Mouse (Mus musculus) heart, embryonic 11.5 days (tissue): ENCODE measurements around the gene Gm11037. TPM values are rescaled to one million over a fixed set of nuclear protein-coding genes. Genes with fewer than 3 reads are reported as not detected.

ENCODE experiments used
- ATAC-seq: fragments of 200-750 bp; cut with Nextera tagmentation; replicated peaks from 2 replicates; pipeline ENCODE4 v1.8.0; 2017; ENCODE audit warnings: moderate library complexity; ENCODE audit not compliant: insufficient number of reproducible peaks, low FRiP score, low TSS enrichment
- H3K27ac ChIP-seq: fragments of 300-500 bp; sonication (generic); 2 replicates; pipeline ENCODE4 v1.5.1; 2014; ENCODE audit warnings: mild to moderate bottlenecking, low read depth, low read length
- H3K27me3 ChIP-seq: fragments of 300-500 bp; sonication (generic); 2 replicates; pipeline ENCODE4 v1.6.1; 2014; ENCODE audit warnings: mild to moderate bottlenecking, low read length, mixed read lengths; ENCODE audit not compliant: control insufficient read depth, insufficient read depth
- H3K36me3 ChIP-seq: fragments of 300-500 bp; sonication (generic); 2 replicates; pipeline ENCODE4 v1.6.1; 2014; ENCODE audit warnings: mild to moderate bottlenecking, low read length, moderate library complexity, mixed read lengths; ENCODE audit not compliant: control insufficient read depth, insufficient read depth
- H3K4me1 ChIP-seq: fragments of 300-500 bp; sonication (generic); 2 replicates; pipeline ENCODE4 v1.6.1; 2014; ENCODE audit warnings: low read length; ENCODE audit not compliant: control insufficient read depth, insufficient read depth
- H3K4me2 ChIP-seq: fragments of 300-500 bp; sonication (generic); 2 replicates; pipeline ENCODE4 v1.6.1; 2014; ENCODE audit warnings: mild to moderate bottlenecking, moderate library complexity
- H3K4me3 ChIP-seq: fragments of 300-500 bp; sonication (generic); 2 replicates; pipeline ENCODE4 v1.5.1; 2014; ENCODE audit warnings: low read depth, low read length
- H3K9ac ChIP-seq: fragments of 300-500 bp; sonication (generic); 2 replicates; pipeline ENCODE4 v1.6.1; 2014; ENCODE audit warnings: mild to moderate bottlenecking, low read depth, low read length, moderate library complexity
- H3K9me3 ChIP-seq: fragments of 300-500 bp; sonication (generic); replicated peaks from 2 replicates; pipeline ENCODE4 v1.6.1; 2016; ENCODE audit warnings: low read length; ENCODE audit not compliant: control insufficient read depth
- WGBS: fragments of 180-500 bp; shearing (Covaris S2); extraction: QIAGEN DNeasy Blood & Tissue Kit; methylation state at CpG from one replicate; pipeline ENCODE4 v1.1.7; 2014; ENCODE audit not compliant: insufficient replicate concordance; 5-methylcytosine and 5-hydroxymethylcytosine counted together
- polyA plus RNA-seq: library from polyadenylated mRNA; unstranded; fragments of >200 nt; fragmentation: Nextera tagmentation; extraction: Ambion mirVana; gene quantifications from 2 replicates; pipeline ENCODE4 v1.2.1, GENCODE M21; 2014

Gene Gm11037
- polyA plus RNA-seq, 1 experiment from 2014 or later, result not detected

DNA sequence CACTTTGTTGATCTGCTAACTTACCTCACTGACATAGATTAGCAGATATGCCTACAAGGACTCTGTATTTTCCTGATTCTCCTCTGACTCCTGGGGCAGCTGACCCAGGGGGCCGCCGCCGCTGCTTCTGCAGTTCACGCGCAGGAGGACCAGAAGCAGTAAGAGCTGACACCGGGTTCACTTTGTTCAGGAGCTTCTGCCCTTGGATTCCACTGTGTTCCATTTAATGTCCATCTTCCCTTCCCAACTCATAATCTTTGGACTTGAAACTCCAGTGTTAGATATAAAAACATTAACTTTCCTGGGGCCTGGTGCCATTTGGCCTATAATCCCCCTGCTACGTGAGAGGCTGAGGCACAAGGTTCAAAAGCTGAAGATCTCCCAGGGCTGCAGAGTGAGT, 30.6 kb downstream of the Gm11037 start:
- Histone ChIP-seq H3K9ac (no peak overlapping the region), H3K36me3 (no peaks in the 10 kb centered on the region), H3K4me2 (no peak overlapping the region), H3K27me3 (no peaks in the 10 kb centered on the region), H3K27ac (no peak overlapping the region), H3K4me1 (peaks cover 4% of the 10 kb centered on the region), H3K4me3 (no peak overlapping the region), H3K9me3 (no peaks in the 10 kb centered on the region)
- no peak for ATAC-seq
- WGBS, result 64% methylated on average over 7 of the region's 7 CpGs

DNA sequence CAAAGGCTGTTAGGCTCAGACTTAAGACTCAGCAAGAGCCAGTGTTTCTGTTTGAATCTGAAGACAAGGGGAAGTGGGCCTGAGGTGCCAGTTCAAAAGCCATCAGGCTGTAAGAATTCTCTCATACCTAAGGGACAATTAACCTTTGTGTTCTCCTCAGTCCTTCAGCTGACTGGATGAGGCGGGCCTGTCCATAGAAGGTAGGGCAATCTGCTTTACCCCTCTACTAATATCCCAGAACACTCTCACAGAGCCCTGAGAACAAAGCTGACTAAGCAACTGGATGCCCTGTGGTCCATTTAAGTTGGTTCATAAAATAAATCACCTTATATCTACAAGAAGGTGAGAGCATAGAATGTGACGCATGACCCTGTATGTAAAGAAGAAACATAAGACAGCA, 32.9 kb downstream of the Gm11037 start:
- no peak overlapping the region for H3K27ac ChIP-seq

GRCm38 (mm10) chr2:131167984-131168383, 34.7 kb downstream of the Gm11037 start:
- no peak for ATAC-seq
- no peak overlapping the region for H3K9ac ChIP-seq
- 73% methylated on average over 6 of the region's 6 CpGs for WGBS
- no peaks in the 10 kb centered on the region; the same call in 1 of the 2 replicates for H3K4me1 ChIP-seq
- H3K27ac ChIP-seq, result no peak overlapping the region
- H3K4me3 ChIP-seq, result no peak overlapping the region
- H3K27me3 ChIP-seq, result peaks cover 32% of the 10 kb centered on the region
- H3K4me2 ChIP-seq, result no peak overlapping the region
- no peaks in the 10 kb centered on the region for H3K9me3 ChIP-seq
- no peaks in the 10 kb centered on the region for H3K36me3 ChIP-seq

More for the DNA sequence above, 32.9 kb downstream of the Gm11037 start:
- peaks cover 14% of the 10 kb centered on the region for H3K27me3 ChIP-seq
- H3K4me1 ChIP-seq, result no peaks in the 10 kb centered on the region; the same call in 1 of the 2 replicates
- no peak overlapping the region for H3K4me3 ChIP-seq
- no peak for ATAC-seq
- H3K36me3 ChIP-seq, result no peaks in the 10 kb centered on the region
- H3K9ac ChIP-seq, result no peak overlapping the region
- H3K9me3 ChIP-seq, result no peaks in the 10 kb centered on the region
- 82% methylated on average over 2 of the region's 2 CpGs for WGBS
- H3K4me2 ChIP-seq, result no peak overlapping the region

- Histone ChIP-seq H3K4me2 (no peak overlapping the region), H3K9ac (no peak overlapping the region), H3K27me3 (peaks cover 41% of the 10 kb centered on the region), H3K4me1 (no peaks in the 10 kb centered on the region; the same call in 1 of the 2 replicates), H3K9me3 (no peaks in the 10 kb centered on the region), H3K36me3 (no peaks in the 10 kb centered on the region), H3K4me3 (no peak overlapping the region), H3K27ac (no peak overlapping the region)
- ATAC-seq, result no peak
- WGBS, result 81% methylated on average over 1 of the region's 1 CpGs
These were observed 35.6 kb downstream of the Gm11037 start for GRCm38 (mm10) chr2:131168914-131169313.

GRCm38 (mm10) chr2:131170936-131171335, 37.6 kb downstream of the Gm11037 start:
- Histone ChIP-seq H3K4me3 (peak overlapping the region; percentile 30), H3K9ac (no peak overlapping the region), H3K4me1 (peaks cover 2% of the 10 kb centered on the region), H3K27ac (no peak overlapping the region), H3K27me3 (peaks cover 42% of the 10 kb centered on the region), H3K4me2 (peak overlapping the region; percentile 61), H3K36me3 (no peaks in the 10 kb centered on the region), H3K9me3 (no peaks in the 10 kb centered on the region)
- 9% methylated on average over 9 of the region's 9 CpGs for WGBS
- no peak for ATAC-seq

DNA sequence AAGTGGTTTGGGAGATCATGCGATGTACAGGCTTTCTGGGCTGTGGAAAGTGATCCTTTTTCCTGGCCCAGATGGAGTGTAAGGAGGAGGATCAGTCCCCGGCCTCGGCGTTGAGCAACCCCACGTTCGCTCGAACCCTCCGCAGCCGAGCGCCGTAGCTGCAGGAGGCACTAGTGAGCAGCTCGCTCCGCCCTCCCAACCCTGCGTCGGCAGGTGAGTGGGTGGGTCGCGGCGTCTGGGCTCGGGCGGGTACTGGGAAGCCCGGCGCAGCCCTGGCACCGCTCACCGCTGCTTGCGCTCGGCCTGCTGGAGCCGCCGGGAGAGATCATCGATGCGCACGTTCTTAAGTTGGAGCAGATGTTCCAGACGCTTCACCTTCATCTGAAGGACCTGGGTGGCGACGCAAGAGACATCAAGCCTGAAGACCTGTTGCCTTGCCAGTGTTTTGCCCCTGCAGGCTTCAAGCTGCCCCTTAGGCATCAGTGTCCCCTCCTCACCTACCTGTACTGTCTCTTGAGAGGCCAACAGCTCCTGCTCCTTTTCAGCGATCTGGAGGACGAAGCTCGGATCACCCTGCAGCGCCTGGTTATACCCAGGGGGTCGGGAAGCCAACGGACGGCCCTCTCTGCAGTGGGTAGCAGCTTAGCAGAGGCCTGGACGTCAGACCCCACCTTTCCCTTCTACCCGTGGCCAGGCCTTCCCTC, 38.3 kb downstream of the Gm11037 start:
- WGBS, result 2% methylated on average over 43 of the region's 43 CpGs
- peaks cover 42% of the 10 kb centered on the region for H3K27me3 ChIP-seq
- H3K9me3 ChIP-seq, result no peaks in the 10 kb centered on the region
- H3K27ac ChIP-seq, result no peak overlapping the region
- ATAC-seq, result no peak; the same call in 1 of the 2 replicates
- peak overlapping the region; percentile 61 for H3K4me2 ChIP-seq
- H3K4me1 ChIP-seq, result peaks cover 2% of the 10 kb centered on the region
- H3K4me3 ChIP-seq, result peak overlapping the region; percentile 30
- peak overlapping the region; percentile 22; the same call in 1 of the 2 replicates for H3K9ac ChIP-seq
- no peaks in the 10 kb centered on the region for H3K36me3 ChIP-seq

GRCm38 (mm10) chr2:131172322-131172721, 39.0 kb downstream of the Gm11037 start:
- 31% methylated on average over 9 of the region's 9 CpGs for WGBS
- Histone ChIP-seq H3K4me1 (peaks cover 7% of the 10 kb centered on the region), H3K27ac (no peak overlapping the region), H3K4me2 (no peak overlapping the region), H3K36me3 (no peaks in the 10 kb centered on the region), H3K4me3 (no peak overlapping the region), H3K9me3 (no peaks in the 10 kb centered on the region), H3K9ac (no peak overlapping the region), H3K27me3 (peaks cover 42% of the 10 kb centered on the region)
- no peak for ATAC-seq

DNA sequence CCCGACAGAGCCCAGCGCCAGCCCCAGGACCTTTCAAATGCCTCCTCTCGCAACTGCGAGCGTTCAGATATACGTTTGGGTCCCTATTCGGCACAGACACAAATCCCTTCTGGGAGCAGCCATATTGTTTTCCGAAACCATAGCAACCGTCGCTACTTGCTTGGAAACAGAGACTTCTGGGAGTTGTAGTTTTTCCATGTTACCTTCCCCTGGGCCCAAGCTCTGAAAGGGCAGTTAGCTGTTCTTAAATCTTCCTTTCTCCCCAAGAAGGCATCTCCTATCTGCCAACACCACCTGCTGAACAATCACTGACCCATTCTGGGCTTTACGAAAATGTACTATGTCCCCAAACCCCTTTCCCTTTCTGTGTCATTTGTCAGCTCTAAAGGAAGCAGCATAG, 41.4 kb downstream of the Gm11037 start:
- peaks cover 2% of the 10 kb centered on the region; the same call in 1 of the 2 replicates for H3K36me3 ChIP-seq
- H3K27ac ChIP-seq, result no peak overlapping the region
- peak overlapping the region; percentile 81 for H3K4me2 ChIP-seq
- no peak for ATAC-seq
- H3K27me3 ChIP-seq, result peaks cover 42% of the 10 kb centered on the region
- no peak overlapping the region for H3K9ac ChIP-seq
- peaks cover 24% of the 10 kb centered on the region for H3K4me1 ChIP-seq
- 4% methylated on average over 11 of the region's 11 CpGs for WGBS
- H3K4me3 ChIP-seq, result peak overlapping the region; percentile 39
- H3K9me3 ChIP-seq, result no peaks in the 10 kb centered on the region
